Mouse (Mus musculus): ENCODE results near the gene Acat3. TPM values are rescaled to one million over a fixed set of nuclear protein-coding genes. Genes with fewer than 3 reads are reported as not detected.
"Not testable (repeated sequence)": the region's sequence is repeated elsewhere in the genome, so short reads cannot be mapped to it uniquely, and the experiment has no call there.

The Acat3 gene
- polyA plus RNA-seq, 1 experiment from 2014 or later: 1.00 TPM

DNA sequence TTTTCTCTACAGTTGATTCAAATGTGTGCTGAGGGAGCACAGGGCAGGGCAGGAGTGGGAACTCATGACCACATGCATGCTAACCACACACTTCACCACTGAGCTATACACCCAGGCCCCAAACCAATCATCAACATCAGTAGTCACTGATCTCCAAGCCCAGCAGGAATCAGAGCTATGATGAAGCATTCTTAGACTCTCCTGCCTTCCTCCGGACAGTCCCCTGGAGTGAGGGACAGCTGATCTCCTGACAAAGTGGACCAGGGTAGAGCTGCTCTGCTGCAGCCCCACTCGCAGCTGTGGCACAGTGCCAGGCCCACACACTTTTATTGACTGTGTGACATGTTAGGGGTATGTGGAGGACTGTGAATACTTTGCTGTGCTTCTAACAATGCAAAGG lies 19.0 kb upstream of the Acat3 start:
- H3K27ac ChIP-seq (replicated peaks; ENCODE audit: low read depth, low read length); H3K9me3 ChIP-seq (replicated peaks; ENCODE audit: control insufficient read depth, low read length); H3K9ac ChIP-seq (replicated peaks; ENCODE audit: low read length); ATAC-seq (replicated peaks; ENCODE audit: insufficient number of reproducible peaks, low FRiP score, low TSS enrichment, low read depth); H3K4me1 ChIP-seq (ENCODE audit: control insufficient read depth, insufficient read depth, low read length); DNase-seq (ENCODE audit: low spot score); H3K4me3 ChIP-seq (ENCODE audit: low read depth, low read length); H3K27me3 ChIP-seq (ENCODE audit: control insufficient read depth, insufficient read depth, low read length); H3K36me3 ChIP-seq (replicated peaks; ENCODE audit: control insufficient read depth, insufficient read depth, low read depth, low read length): not testable (repeated sequence)
- WGBS: 43% methylated on average over 1 of the region's 2 CpGs
- peak overlapping the region; percentile 25; the same call in 1 of the 2 replicates for H3K4me2 ChIP-seq (ENCODE audit: low read depth, low read length)

DNA sequence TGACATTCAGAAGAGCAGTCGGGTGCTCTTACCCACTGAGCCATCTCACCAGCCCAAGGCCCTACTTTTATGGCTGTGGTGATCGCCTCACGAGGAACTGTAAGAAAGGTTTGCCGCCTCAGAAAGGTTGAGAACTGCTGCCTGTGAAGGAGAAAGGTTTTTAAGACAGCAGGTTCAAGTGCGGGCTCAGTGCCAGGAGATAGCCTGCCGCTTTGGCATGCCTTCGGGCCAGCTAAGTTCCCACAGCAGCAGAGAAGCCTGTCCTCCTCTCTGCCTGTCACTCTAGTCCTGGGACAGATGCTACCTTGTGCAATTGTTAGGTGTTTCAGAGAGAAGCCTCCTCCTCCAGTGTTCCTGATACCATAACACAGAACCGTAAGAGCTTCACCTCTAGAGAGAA lies 16.3 kb upstream of the Acat3 start:
- Histone ChIP-seq H3K4me3 (ENCODE audit: low read depth, low read length) (no peak overlapping the region), H3K27ac (replicated peaks; ENCODE audit: low read depth, low read length) (no peak overlapping the region), H3K36me3 (replicated peaks; ENCODE audit: control insufficient read depth, insufficient read depth, low read depth, low read length) (no peaks in the 10 kb centered on the region; the same call in 1 of the 2 replicates), H3K4me1 (ENCODE audit: control insufficient read depth, insufficient read depth, low read length) (no peaks in the 10 kb centered on the region), H3K4me2 (ENCODE audit: low read depth, low read length) (no peak overlapping the region), H3K27me3 (ENCODE audit: control insufficient read depth, insufficient read depth, low read length) (no peaks in the 10 kb centered on the region), H3K9ac (replicated peaks; ENCODE audit: low read length) (no peak overlapping the region), H3K9me3 (replicated peaks; ENCODE audit: control insufficient read depth, low read length) (no peaks in the 10 kb centered on the region)
- WGBS: 97% methylated on average over 8 of the region's 8 CpGs
- DNase-seq (ENCODE audit: low spot score): no peak
- no peak for ATAC-seq (replicated peaks; ENCODE audit: insufficient number of reproducible peaks, low FRiP score, low TSS enrichment, low read depth)

DNA sequence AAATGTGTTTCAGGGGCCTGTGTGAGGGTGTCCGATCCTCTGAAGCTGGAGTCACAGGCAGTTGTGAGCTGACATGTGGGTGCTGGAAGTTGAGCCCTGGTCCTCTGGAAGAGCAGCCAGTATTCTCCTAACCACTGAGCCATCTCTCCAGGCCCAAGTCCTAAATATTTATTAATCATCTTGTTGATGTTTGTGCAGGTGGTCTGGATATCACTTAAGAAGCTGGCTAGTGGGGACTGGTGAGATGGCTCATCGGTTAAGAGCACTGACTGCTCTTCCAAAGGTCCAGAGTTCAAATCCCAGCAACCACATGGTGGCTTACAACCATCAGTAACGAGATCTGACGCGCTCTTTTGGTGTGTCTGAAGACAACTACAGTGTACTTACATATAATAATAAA lies 9.3 kb upstream of the Acat3 start:
- Histone ChIP-seq H3K27ac (replicated peaks; ENCODE audit: low read depth, low read length) (no peak overlapping the region), H3K4me2 (ENCODE audit: low read depth, low read length) (no peak overlapping the region), H3K36me3 (replicated peaks; ENCODE audit: control insufficient read depth, insufficient read depth, low read depth, low read length) (peaks cover 6% of the 10 kb centered on the region), H3K9me3 (replicated peaks; ENCODE audit: control insufficient read depth, low read length) (no peaks in the 10 kb centered on the region), H3K27me3 (ENCODE audit: control insufficient read depth, insufficient read depth, low read length) (no peaks in the 10 kb centered on the region), H3K4me1 (ENCODE audit: control insufficient read depth, insufficient read depth, low read length) (no peaks in the 10 kb centered on the region), H3K9ac (replicated peaks; ENCODE audit: low read length) (no peak overlapping the region), H3K4me3 (ENCODE audit: low read depth, low read length) (no peak overlapping the region)
- DNase-seq (ENCODE audit: low spot score) (no peak), ATAC-seq (replicated peaks; ENCODE audit: insufficient number of reproducible peaks, low FRiP score, low TSS enrichment, low read depth) (no peak)
- WGBS: 93% methylated on average over 5 of the region's 5 CpGs

DNA sequence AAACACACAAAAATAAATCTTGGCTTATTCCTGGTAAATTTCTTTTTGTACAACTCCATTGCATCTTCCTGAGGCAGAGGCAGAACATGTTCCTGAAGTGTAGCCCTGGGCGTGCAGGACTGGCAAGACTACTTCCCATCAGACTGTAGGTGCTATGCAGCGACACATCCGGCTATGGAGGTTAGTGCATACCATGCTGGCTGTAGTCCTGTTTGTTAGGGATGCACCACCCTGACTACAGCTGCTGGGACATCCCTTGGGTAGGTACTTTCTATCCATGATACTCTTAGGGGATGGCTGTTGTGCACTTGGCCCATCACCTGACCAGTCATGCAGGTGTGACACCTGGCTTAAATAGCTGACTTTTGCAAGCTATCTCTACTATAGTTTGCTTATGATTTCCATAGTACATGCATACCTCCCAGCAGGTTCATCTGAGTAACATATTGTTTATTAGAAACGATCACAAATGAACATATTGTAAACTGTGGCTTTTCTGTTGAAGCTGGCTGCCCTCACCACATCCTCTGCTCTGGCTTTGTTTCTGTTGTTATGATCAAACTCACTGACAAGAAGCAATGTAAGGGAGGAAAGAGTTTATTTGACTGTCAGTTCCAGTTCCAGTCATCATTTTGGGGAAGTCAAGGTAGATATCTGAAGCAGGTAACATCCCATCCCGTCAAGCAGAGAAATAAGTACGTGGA lies 2.2 kb upstream of the Acat3 start:
- Histone ChIP-seq H3K4me3 (ENCODE audit: low read depth, low read length) (no peak overlapping the region), H3K36me3 (replicated peaks; ENCODE audit: control insufficient read depth, insufficient read depth, low read depth, low read length) (peaks cover 7% of the 10 kb centered on the region), H3K4me2 (ENCODE audit: low read depth, low read length) (no peak overlapping the region), H3K27ac (replicated peaks; ENCODE audit: low read depth, low read length) (no peak overlapping the region), H3K27me3 (ENCODE audit: control insufficient read depth, insufficient read depth, low read length) (no peaks in the 10 kb centered on the region), H3K4me1 (ENCODE audit: control insufficient read depth, insufficient read depth, low read length) (no peaks in the 10 kb centered on the region), H3K9me3 (replicated peaks; ENCODE audit: control insufficient read depth, low read length) (no peaks in the 10 kb centered on the region), H3K9ac (replicated peaks; ENCODE audit: low read length) (no peak overlapping the region)
- DNase-seq (ENCODE audit: low spot score): no peak
- 90% methylated on average over 6 of the region's 6 CpGs for WGBS
- no peak for ATAC-seq (replicated peaks; ENCODE audit: insufficient number of reproducible peaks, low FRiP score, low TSS enrichment, low read depth)

DNA sequence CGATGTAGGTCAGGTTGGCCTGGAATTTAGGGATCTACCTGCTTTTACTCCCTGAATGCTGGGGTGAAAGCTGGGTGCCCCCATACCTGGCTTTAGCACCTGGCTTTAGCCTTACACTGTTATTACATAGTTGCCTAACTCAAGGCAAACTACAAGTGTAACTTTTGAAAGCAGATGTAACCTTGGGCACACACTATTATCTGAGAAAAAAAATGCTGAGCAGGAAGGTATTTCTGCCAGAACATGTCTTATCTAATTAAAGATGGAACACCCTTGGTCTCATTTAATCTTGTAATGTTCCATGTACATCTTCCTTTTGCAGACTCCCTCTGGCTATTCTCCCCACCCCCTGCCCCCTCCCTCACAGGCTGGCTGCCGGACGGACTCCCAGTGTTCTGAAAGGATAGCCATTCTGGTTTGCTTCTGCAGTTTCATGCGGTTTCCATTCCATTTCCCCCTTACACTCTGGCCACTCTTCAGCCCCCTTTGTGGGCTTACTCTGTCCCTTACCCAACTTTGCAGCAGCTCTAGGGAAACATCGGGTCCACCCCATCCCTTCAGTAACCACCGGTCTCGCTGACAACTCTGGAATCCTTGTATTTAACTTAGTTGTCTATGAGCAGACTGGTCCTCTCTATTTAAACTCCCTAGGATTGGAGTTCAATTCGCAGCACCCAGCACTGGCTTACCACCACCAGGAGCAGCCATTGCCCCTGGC lies 1.3 kb upstream of the Acat3 start:
- ATAC-seq (replicated peaks; ENCODE audit: insufficient number of reproducible peaks, low FRiP score, low TSS enrichment, low read depth) (no peak), DNase-seq (ENCODE audit: low spot score) (no peak)
- 75% methylated on average over 8 of the region's 8 CpGs for WGBS

DNA sequence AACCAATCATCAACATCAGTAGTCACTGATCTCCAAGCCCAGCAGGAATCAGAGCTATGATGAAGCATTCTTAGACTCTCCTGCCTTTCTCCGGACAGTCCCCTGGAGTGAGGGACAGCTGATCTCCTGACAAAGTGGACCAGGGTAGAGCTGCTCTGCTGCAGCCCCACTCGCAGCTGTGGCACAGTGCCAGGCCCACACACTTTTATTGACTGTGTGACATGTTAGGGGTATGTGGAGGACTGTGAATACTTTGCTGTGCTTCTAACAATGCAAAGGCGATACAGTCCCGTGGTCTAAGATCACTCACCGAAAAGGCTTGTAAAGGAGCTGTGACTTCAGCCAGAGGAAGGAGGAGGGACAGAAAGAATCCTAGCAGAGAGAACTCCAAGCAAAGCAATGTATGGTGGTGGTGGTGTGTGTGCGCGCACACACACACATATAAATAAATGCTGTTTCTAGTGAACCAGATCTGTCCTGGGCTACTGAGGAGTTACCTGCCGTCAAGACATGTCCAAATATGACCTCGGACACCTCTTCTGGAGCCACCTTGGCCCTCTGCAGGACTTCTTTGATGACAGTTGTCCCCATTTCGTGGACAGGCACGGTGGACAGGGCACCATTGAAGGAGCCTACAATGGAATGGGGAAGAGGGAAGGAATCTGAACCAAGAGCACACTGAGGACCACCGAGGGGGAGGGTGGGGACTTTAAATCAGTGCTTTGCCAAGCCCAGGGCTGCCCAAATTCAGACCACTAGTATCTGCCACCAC lies 837 bp downstream of the Acat3 start:
- not testable (repeated sequence) for H3K36me3 ChIP-seq (replicated peaks; ENCODE audit: control insufficient read depth, insufficient read depth, low read depth, low read length); DNase-seq (ENCODE audit: low spot score); H3K9me3 ChIP-seq (replicated peaks; ENCODE audit: control insufficient read depth, low read length); H3K27me3 ChIP-seq (ENCODE audit: control insufficient read depth, insufficient read depth, low read length); H3K4me1 ChIP-seq (ENCODE audit: control insufficient read depth, insufficient read depth, low read length); H3K9ac ChIP-seq (replicated peaks; ENCODE audit: low read length); H3K4me3 ChIP-seq (ENCODE audit: low read depth, low read length); H3K27ac ChIP-seq (replicated peaks; ENCODE audit: low read depth, low read length)
- ATAC-seq (replicated peaks; ENCODE audit: insufficient number of reproducible peaks, low FRiP score, low TSS enrichment, low read depth): peak; percentile 40; the same call in 1 of the 2 replicates
- WGBS: 57% methylated on average over 2 of the region's 12 CpGs
- H3K4me2 ChIP-seq (ENCODE audit: low read depth, low read length): peak overlapping the region; percentile 41

More for the DNA sequence above, 1.3 kb upstream of the Acat3 start:
- H3K9me3 ChIP-seq (replicated peaks; ENCODE audit: control insufficient read depth, low read length): no peaks in the 10 kb centered on the region
- H3K27me3 ChIP-seq (ENCODE audit: control insufficient read depth, insufficient read depth, low read length): no peaks in the 10 kb centered on the region
- H3K27ac ChIP-seq (replicated peaks; ENCODE audit: low read depth, low read length): no peak overlapping the region
- no peak overlapping the region for H3K4me3 ChIP-seq (ENCODE audit: low read depth, low read length)
- no peaks in the 10 kb centered on the region for H3K4me1 ChIP-seq (ENCODE audit: control insufficient read depth, insufficient read depth, low read length)
- no peak overlapping the region for H3K4me2 ChIP-seq (ENCODE audit: low read depth, low read length)
- H3K36me3 ChIP-seq (replicated peaks; ENCODE audit: control insufficient read depth, insufficient read depth, low read depth, low read length): peaks cover 7% of the 10 kb centered on the region
- H3K9ac ChIP-seq (replicated peaks; ENCODE audit: low read length): no peak overlapping the region

DNA sequence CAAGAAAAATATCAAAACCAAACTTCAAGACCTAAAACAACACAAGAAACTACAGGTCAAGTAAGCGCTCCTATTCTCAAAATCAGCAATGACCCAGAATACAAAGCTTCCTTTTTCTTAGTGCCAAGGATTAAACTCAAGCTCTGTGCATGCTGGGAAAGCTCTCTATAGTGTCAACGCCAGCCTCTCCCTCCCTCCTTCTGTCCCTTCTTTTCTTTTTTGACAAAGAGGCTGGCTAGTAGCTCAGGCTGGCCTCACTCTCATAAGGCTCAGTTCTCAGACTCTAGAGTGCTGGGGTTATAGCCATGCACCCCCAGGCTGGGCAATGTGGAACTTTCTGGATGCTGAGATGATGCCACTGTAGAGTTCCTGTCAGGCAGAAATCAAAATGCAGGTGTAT lies 2.3 kb downstream of the Acat3 start:
- Histone ChIP-seq H3K4me3 (ENCODE audit: low read depth, low read length) (no peak overlapping the region), H3K9me3 (replicated peaks; ENCODE audit: control insufficient read depth, low read length) (no peaks in the 10 kb centered on the region), H3K27ac (replicated peaks; ENCODE audit: low read depth, low read length) (no peak overlapping the region), H3K36me3 (replicated peaks; ENCODE audit: control insufficient read depth, insufficient read depth, low read depth, low read length) (no peaks in the 10 kb centered on the region), H3K27me3 (ENCODE audit: control insufficient read depth, insufficient read depth, low read length) (no peaks in the 10 kb centered on the region), H3K4me2 (ENCODE audit: low read depth, low read length) (no peak overlapping the region), H3K9ac (replicated peaks; ENCODE audit: low read length) (no peak overlapping the region), H3K4me1 (ENCODE audit: control insufficient read depth, insufficient read depth, low read length) (no peaks in the 10 kb centered on the region)
- 56% methylated on average over 2 of the region's 2 CpGs for WGBS
- ATAC-seq (replicated peaks; ENCODE audit: insufficient number of reproducible peaks, low FRiP score, low TSS enrichment, low read depth) (no peak), DNase-seq (ENCODE audit: low spot score) (no peak)
